Mouse (Mus musculus) neural tube, embryonic 12.5 days (tissue): ENCODE data around the gene Prkce. TPM values are rescaled to one million over a fixed set of nuclear protein-coding genes. Genes with fewer than 3 reads are reported as not detected.

ENCODE experiments used
- ATAC-seq: fragments of 200-750 bp; cut with Nextera tagmentation; 2 replicates; pipeline ENCODE4 v1.8.0; 2017; ENCODE audit warnings: low read depth, mild to moderate bottlenecking, moderate TSS enrichment, moderate library complexity; ENCODE audit not compliant: low FRiP score
- H3K27ac ChIP-seq: fragments of 300-500 bp; sonication (generic); 2 replicates; pipeline ENCODE4 v1.5.1; 2016
- H3K27me3 ChIP-seq: fragments of 300-500 bp; sonication (generic); replicated peaks from 2 replicates; pipeline ENCODE4 v1.6.1; 2016; ENCODE audit warnings: mild to moderate bottlenecking
- H3K36me3 ChIP-seq: fragments of 300-500 bp; sonication (generic); 2 replicates; pipeline ENCODE4 v1.6.1; 2016; ENCODE audit warnings: mild to moderate bottlenecking
- H3K4me1 ChIP-seq: fragments of 300-500 bp; sonication (generic); 2 replicates; pipeline ENCODE4 v1.6.1; 2016
- H3K4me2 ChIP-seq: fragments of 300-500 bp; sonication (generic); replicated peaks from 2 replicates; pipeline ENCODE4 v1.6.1; 2016; ENCODE audit warnings: mild to moderate bottlenecking
- H3K4me3 ChIP-seq: fragments of 300-500 bp; sonication (generic); 2 replicates; pipeline ENCODE4 v1.5.1; 2016
- H3K9ac ChIP-seq: fragments of 300-500 bp; sonication (generic); 2 replicates; pipeline ENCODE4 v1.6.1; 2016; ENCODE audit warnings: mild to moderate bottlenecking
- H3K9me3 ChIP-seq: fragments of 300-500 bp; sonication (generic); 2 replicates; pipeline ENCODE4 v1.6.1; 2016; ENCODE audit warnings: mild to moderate bottlenecking
- WGBS: fragments of 180-500 bp; shearing (Covaris S2); methylation state at CpG from one replicate; pipeline ENCODE4 v1.1.7; 2016; 5-methylcytosine and 5-hydroxymethylcytosine counted together
- polyA plus RNA-seq: library from polyadenylated mRNA; unstranded; fragments of >200 nt; fragmentation: Nextera tagmentation; extraction: Ambion mirVana; gene quantifications from 2 replicates; pipeline ENCODE4 v1.2.1, GENCODE M21; 2016

Gene Prkce
- polyA plus RNA-seq, 1 experiment from 2014 or later: 20.7 TPM

DNA sequence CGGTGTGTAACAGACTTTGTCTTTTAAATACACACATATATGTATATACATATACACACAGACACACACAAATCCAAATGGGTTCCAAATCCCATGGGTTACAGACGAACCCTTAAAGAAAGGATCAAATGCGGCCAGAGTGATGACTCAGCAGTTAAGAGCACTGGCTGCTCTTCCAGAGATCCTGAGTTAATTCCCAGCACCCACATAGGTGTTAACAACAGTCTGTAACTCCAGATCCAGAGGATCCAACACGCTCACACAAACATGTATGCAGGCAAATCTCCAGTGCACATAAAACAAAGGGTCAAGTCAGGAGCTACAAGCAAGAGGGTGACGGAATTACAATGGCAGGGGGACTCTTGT lies 41.2 kb downstream of the Prkce start:
- no peaks in the 10 kb centered on the region for H3K36me3 ChIP-seq
- WGBS: 94% methylated on average over 5 of the region's 5 CpGs
- H3K4me1 ChIP-seq: no peaks in the 10 kb centered on the region
- H3K9ac ChIP-seq: no peak overlapping the region
- no peaks in the 10 kb centered on the region for H3K9me3 ChIP-seq
- no peaks in the 10 kb centered on the region for H3K27me3 ChIP-seq
- no peak for ATAC-seq
- H3K27ac ChIP-seq: no peak overlapping the region
- H3K4me2 ChIP-seq: no peak overlapping the region
- no peak overlapping the region for H3K4me3 ChIP-seq

DNA sequence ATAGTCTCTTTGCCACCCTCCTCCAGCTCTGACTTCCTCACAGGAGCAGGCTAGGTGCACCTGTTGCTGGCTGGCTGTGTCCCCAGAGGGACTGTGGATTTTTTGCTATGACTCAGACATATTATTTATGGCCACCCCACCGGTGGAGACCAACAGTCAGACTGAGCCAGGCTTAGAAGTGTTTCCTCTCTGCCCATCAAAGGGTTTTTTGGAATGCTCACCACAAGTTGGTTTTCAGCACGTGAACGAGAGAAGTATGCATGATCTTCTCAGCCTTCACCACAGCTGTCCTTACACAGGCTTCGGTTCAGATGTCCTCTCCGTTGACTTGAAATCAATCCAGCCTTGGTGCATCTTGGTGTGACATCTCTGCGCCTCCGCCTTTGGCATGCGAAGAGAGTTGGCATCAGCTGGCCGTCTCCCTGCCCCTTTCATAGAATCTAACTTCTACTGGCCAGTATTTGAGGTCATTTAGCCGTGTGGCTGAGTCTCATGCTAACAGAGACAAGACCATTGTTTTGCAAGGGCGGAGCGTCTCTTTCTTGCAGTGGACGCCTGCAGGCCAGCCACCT lies 42.2 kb downstream of the Prkce start:
- ATAC-seq: no peak

DNA sequence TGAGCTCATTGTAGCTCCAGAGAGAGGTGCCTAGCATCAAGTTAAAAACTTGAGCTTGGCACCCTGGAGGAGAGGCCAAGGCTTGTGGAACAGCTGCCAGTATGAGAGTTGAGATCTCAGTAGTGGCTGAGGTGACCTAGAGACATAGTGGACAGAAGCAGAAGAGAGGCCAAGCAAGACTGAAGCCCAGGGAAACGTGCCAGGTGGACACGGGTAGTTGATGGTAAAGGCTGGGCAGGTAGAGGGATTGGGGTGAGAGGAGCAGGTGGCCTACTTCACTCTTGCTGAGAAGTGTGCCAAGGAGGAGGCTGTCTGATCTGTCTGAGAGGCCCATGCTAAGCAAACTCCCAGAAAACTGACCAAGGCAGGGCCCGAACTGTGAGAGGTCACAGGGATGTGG lies 44.6 kb downstream of the Prkce start:
- H3K4me2 ChIP-seq: no peak overlapping the region
- 94% methylated on average over 3 of the region's 3 CpGs for WGBS
- no peaks in the 10 kb centered on the region for H3K9me3 ChIP-seq
- no peak for ATAC-seq
- H3K4me3 ChIP-seq: no peak overlapping the region
- H3K36me3 ChIP-seq: no peaks in the 10 kb centered on the region
- no peak overlapping the region for H3K27ac ChIP-seq
- H3K4me1 ChIP-seq: no peaks in the 10 kb centered on the region
- no peaks in the 10 kb centered on the region for H3K27me3 ChIP-seq
- H3K9ac ChIP-seq: no peak overlapping the region

More for the DNA sequence above, 42.2 kb downstream of the Prkce start:
- Histone ChIP-seq H3K4me2 (no peak overlapping the region), H3K36me3 (no peaks in the 10 kb centered on the region), H3K27me3 (no peaks in the 10 kb centered on the region), H3K4me3 (no peak overlapping the region), H3K27ac (no peak overlapping the region), H3K9me3 (no peaks in the 10 kb centered on the region), H3K9ac (no peak overlapping the region), H3K4me1 (no peaks in the 10 kb centered on the region)
- 88% methylated on average over 13 of the region's 13 CpGs for WGBS

DNA sequence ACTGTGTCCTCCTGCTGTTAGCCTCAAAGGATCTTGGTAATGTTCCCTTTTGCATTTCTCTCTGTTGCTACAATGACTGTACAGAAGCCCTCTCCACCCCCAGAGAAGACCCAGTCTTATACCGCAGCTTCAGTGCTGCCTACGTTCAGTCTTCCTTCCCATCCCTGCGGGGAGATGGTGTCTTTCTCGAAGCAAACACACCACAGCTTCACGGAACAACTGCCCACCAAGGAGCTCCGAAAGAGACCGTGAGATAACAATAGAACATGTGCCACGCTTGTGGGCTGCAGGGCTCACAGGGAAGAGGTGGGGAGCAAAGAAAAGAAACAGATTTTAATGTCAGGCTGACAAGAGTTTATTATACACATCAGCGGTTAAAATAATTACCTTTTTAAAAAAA lies 46.7 kb downstream of the Prkce start:
- Histone ChIP-seq H3K9ac (no peak overlapping the region), H3K9me3 (no peaks in the 10 kb centered on the region), H3K36me3 (no peaks in the 10 kb centered on the region), H3K4me1 (no peaks in the 10 kb centered on the region), H3K27me3 (no peaks in the 10 kb centered on the region), H3K4me3 (no peak overlapping the region), H3K27ac (no peak overlapping the region), H3K4me2 (no peak overlapping the region)
- WGBS: 51% methylated on average over 9 of the region's 9 CpGs
- ATAC-seq: no peak

DNA sequence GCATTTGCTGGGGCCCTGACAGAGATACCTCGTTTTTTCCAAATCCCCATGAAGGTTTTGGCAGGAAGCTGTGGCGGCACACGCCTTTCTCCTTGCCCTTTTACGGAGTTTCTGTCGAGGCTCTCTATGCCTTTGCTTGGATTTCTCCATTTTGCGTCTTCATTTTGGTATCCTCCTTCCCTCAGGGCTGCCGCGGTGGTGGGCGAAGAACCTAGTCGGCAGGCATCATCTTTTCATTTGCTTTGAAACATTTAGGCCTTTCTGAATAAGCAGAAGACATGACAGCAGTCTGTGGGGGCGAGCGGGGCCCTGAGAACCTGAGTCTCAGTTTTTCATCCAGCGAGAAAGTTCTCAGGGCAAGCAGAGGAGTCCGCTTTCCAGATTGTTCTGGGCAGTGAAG lies 47.2 kb downstream of the Prkce start:
- Histone ChIP-seq H3K4me3 (no peak overlapping the region), H3K9me3 (no peaks in the 10 kb centered on the region), H3K27ac (no peak overlapping the region), H3K4me2 (no peak overlapping the region), H3K36me3 (no peaks in the 10 kb centered on the region), H3K9ac (no peak overlapping the region), H3K27me3 (no peaks in the 10 kb centered on the region), H3K4me1 (no peaks in the 10 kb centered on the region)
- WGBS: 88% methylated on average over 14 of the region's 14 CpGs
- no peak for ATAC-seq

DNA sequence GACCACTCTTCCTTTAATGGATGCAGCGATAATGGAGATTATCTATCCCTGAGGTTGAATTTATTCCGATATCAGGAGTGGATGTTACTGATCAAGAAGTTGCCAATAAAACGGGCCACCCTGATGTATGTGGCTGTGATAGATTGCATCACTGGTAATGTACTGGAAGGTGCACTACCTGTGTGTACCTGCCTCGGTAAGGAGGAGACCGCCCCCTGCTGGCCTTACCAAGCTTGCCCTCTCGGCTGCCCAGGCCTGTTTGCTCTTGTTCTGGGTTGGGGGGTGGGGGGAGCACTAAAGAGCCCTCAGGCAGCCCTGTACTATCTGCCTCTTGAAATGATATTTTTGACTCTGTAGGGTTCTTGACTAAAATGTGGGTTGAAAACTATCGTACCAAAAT lies 48.2 kb downstream of the Prkce start:
- Histone ChIP-seq H3K4me3 (no peak overlapping the region), H3K27ac (no peak overlapping the region), H3K36me3 (no peaks in the 10 kb centered on the region), H3K9ac (no peak overlapping the region), H3K9me3 (no peaks in the 10 kb centered on the region), H3K4me2 (no peak overlapping the region), H3K27me3 (no peaks in the 10 kb centered on the region), H3K4me1 (no peaks in the 10 kb centered on the region)
- ATAC-seq: no peak
- WGBS: 82% methylated on average over 7 of the region's 7 CpGs

DNA sequence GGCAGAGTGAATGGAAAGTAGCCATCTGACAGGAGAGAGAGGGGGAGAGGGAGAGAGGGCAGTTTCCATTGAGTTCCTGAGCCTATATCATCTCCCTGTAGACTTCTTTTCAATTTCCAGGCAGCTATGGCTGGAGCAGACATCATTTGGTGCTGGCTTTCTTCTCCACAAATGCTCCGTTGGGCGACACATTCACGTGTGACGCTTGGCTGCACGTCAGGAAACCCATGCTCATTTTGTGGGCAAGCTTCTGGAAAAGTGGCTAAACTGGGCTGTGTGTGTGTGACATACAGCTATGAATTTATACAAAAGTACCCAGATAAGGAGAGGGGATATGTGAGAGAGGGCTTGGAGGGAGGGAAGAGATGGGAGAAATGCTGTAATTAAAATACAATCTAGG lies 49.9 kb downstream of the Prkce start:
- H3K27ac ChIP-seq: no peak overlapping the region
- ATAC-seq: no peak
- 80% methylated on average over 5 of the region's 5 CpGs for WGBS
- H3K27me3 ChIP-seq: no peaks in the 10 kb centered on the region
- H3K4me3 ChIP-seq: no peak overlapping the region
- no peaks in the 10 kb centered on the region for H3K36me3 ChIP-seq
- H3K4me2 ChIP-seq: no peak overlapping the region
- no peaks in the 10 kb centered on the region for H3K4me1 ChIP-seq
- no peaks in the 10 kb centered on the region for H3K9me3 ChIP-seq
- H3K9ac ChIP-seq: no peak overlapping the region

DNA sequence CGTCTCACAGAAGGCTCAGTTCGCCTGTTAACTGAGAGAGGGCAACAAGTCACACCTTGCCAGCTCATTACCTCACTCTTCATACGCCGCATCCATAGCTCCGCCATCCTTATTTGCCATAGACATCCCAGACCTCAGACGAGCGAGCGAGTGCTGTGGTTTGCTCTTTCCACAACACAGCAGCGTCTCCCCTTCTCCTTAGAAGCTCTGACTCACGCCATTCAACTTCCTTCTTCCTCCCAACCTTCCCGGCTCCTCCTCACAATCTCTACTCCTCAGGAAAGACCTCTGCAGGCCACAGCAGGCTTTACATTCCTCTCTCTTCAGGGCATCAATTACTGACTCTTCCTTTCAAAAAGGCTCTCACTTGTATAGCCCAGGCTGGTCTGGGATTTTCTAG lies 51.0 kb downstream of the Prkce start:
- H3K36me3 ChIP-seq: no peaks in the 10 kb centered on the region
- no peak for ATAC-seq
- no peak overlapping the region for H3K4me2 ChIP-seq
- H3K4me1 ChIP-seq: no peaks in the 10 kb centered on the region
- no peaks in the 10 kb centered on the region for H3K27me3 ChIP-seq
- no peak overlapping the region for H3K9ac ChIP-seq
- no peak overlapping the region for H3K27ac ChIP-seq
- H3K4me3 ChIP-seq: no peak overlapping the region
- WGBS: 84% methylated on average over 11 of the region's 11 CpGs
- no peaks in the 10 kb centered on the region for H3K9me3 ChIP-seq

DNA sequence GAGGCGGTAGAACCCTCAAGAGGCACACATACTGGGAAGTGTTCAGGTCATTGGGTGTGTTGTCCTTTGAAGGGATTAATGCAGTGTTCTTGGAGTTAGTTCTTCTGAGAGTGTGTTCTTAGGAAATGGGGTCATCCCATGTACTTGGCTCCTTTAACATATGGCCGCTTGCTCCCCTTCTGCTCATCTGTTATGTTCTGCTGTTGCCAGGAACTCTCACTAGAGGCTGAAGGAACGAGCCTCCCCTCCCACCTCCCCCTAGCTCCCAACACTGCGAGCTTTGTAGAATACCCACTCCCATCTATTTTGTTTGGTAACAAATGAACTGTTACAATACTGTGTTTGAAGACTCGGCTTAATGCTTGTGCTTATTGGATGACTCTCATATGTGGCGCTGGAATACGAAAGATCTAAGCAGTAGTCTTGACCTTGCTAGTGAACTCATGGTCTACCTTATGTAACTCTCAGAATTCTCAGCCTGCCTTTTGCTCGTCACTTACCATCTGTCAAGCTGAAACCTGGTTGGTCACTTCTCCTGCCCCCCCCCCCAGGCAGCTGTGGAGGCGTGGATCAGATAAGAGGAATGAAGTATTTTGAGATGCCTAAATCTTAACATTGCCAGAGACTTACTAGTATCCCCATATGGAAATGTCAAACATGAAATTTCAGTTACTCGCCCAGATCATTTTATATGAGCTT lies 58.1 kb downstream of the Prkce start:
- Histone ChIP-seq H3K9me3 (no peaks in the 10 kb centered on the region), H3K9ac (no peak overlapping the region), H3K4me2 (no peak overlapping the region), H3K36me3 (no peaks in the 10 kb centered on the region), H3K4me1 (no peaks in the 10 kb centered on the region), H3K4me3 (no peak overlapping the region), H3K27me3 (no peaks in the 10 kb centered on the region), H3K27ac (no peak overlapping the region)
- ATAC-seq: no peak
- WGBS: 83% methylated on average over 10 of the region's 10 CpGs

DNA sequence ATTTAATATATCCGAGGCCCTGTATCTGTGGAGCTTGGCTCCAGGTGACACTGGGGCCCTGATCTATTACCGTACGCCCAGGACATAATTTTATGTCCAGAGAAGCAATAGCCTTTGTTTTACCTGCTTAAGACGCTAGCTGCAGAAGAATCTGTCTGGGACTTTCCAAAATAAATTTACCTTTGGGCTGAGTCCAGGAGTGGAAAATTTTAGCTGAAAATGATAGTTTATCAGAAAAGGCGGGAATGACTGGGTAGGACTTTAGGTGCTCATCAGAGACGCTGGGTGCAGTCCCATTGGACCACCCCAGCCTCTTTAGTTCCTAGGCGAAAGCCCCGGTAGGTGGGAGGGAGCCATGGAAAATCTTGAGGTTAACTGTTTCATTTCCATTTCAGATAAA lies 58.6 kb downstream of the Prkce start:
- Histone ChIP-seq H3K4me3 (no peak overlapping the region), H3K4me1 (0 out of 2 replicates have a peak, but pooled peaks cover under 1% of the 10 kb centered on the region), H3K27ac (no peak overlapping the region), H3K9me3 (no peaks in the 10 kb centered on the region), H3K27me3 (no peaks in the 10 kb centered on the region), H3K9ac (no peak overlapping the region), H3K36me3 (no peaks in the 10 kb centered on the region), H3K4me2 (no peak overlapping the region)
- 83% methylated on average over 8 of the region's 8 CpGs for WGBS
- ATAC-seq: no peak

DNA sequence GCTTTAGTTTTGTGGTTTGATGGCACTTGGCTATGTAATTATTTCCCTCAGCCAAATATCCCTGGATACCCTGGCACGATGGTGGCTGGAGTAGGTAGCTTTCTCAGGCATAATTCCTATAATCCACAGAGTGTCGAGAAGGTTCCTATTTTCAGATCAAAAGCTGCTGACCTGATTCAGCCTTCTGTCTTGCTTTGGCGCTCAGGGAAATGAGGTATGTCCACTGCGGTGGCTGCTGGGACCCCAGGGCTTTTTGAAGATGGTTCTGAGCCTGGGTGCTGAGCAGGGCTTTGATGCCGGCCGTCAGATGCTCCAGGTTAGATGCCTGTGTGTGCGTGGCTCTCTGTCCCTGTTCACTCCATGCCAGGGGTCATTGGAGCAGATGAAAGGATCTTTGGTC lies 59.0 kb downstream of the Prkce start:
- no peak overlapping the region for H3K27ac ChIP-seq
- 86% methylated on average over 7 of the region's 7 CpGs for WGBS
- no peak overlapping the region for H3K9ac ChIP-seq
- H3K27me3 ChIP-seq: no peaks in the 10 kb centered on the region
- ATAC-seq: no peak
- H3K9me3 ChIP-seq: no peaks in the 10 kb centered on the region
- 0 out of 2 replicates have a peak, but pooled peaks cover 4% of the 10 kb centered on the region for H3K4me1 ChIP-seq
- H3K4me3 ChIP-seq: no peak overlapping the region
- H3K36me3 ChIP-seq: no peaks in the 10 kb centered on the region
- no peak overlapping the region for H3K4me2 ChIP-seq

DNA sequence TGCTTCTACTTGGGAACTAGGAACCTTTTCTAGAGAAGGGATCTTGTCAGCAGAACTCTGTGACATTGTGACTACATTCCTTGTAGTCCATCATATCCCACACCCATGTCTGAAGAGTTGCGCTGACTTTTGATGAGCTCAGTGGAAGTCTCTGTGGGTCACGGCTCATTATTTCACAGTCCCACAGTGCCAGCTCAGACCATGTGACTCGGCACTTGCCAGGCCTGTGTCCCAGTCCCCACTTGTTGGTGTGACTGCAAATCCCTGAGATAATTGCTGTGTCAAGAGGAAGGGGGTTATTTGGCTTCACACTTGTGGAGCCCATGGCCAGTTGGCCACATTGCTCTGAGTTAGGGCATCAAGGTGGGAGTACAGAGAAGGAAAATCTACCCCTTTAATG lies 59.8 kb downstream of the Prkce start:
- H3K4me1 ChIP-seq: 0 out of 2 replicates have a peak, but pooled peaks cover 7% of the 10 kb centered on the region
- no peak overlapping the region for H3K27ac ChIP-seq
- H3K4me2 ChIP-seq: no peak overlapping the region
- H3K36me3 ChIP-seq: no peaks in the 10 kb centered on the region
- H3K4me3 ChIP-seq: no peak overlapping the region
- no peaks in the 10 kb centered on the region for H3K9me3 ChIP-seq
- H3K27me3 ChIP-seq: no peaks in the 10 kb centered on the region
- ATAC-seq: no peak
- 83% methylated on average over 3 of the region's 3 CpGs for WGBS
- H3K9ac ChIP-seq: no peak overlapping the region

DNA sequence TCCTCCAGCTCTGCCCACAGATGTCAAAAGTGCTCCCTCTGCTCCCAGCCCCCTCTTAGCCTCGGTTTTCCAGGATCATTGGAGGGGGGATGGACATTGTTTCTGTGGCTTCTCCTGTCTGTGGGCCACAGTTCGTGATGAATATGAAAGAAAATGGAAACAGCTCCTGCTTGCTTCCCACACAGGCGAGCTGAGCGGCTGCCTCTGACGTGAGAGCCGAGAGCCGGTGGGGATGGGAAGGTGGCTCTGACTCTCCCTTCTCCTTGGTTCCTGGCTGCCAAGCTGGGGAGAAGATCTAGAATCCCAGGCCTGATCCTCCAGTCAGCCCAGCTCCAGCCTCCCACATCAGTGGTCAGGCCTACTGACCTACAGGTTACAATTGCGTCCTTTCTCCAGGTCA lies 61.3 kb downstream of the Prkce start:
- no peak overlapping the region for H3K4me3 ChIP-seq
- no peaks in the 10 kb centered on the region for H3K36me3 ChIP-seq
- no peak for ATAC-seq
- no peak overlapping the region for H3K27ac ChIP-seq
- no peak overlapping the region for H3K4me2 ChIP-seq
- no peak overlapping the region for H3K9ac ChIP-seq
- peaks cover 5% of the 10 kb centered on the region; the same call in 1 of the 2 replicates for H3K9me3 ChIP-seq
- 91% methylated on average over 8 of the region's 8 CpGs for WGBS
- H3K4me1 ChIP-seq: 0 out of 2 replicates have a peak, but pooled peaks cover 7% of the 10 kb centered on the region
- no peaks in the 10 kb centered on the region for H3K27me3 ChIP-seq
